Mouse (Mus musculus): ENCODE data around the gene Gm5134.

GRCm38 (mm10) chr10:75937851-75938643, 16.3 kb upstream of the Gm5134 start:
- TF ChIP-seq CTCF (conservative IDR thresholded peaks at IDR 0.05; ENCODE audit: insufficient read depth, insufficient read length, low read depth, low read length), result no peak
- TF ChIP-seq POLR2A (IDR thresholded peaks at IDR 0.05; ENCODE audit: low read depth, low read length), result no peak

All from kidney, adult 2 months (tissue).